Mouse (Mus musculus) lung, embryonic 15.5 days (tissue): Measurements from ENCODE around the gene Olfr583. TPM values are rescaled to one million over a fixed set of nuclear protein-coding genes. Genes with fewer than 3 reads are reported as not detected.

Source experiments
- ATAC-seq: fragments of 200-750 bp; cut with Nextera tagmentation; 2 replicates; pipeline ENCODE4 v1.8.0; 2017; ENCODE audit warnings: moderate number of reproducible peaks, borderline replicate concordance; ENCODE audit not compliant: low FRiP score, low TSS enrichment; ENCODE audit errors: extremely low read depth
- H3K27ac ChIP-seq: fragments of 300-500 bp; sonication (generic); 2 replicates; pipeline ENCODE4 v1.5.1; 2015; ENCODE audit warnings: moderate library complexity, mild to moderate bottlenecking, inconsistent platforms
- H3K27me3 ChIP-seq: fragments of 300-500 bp; sonication (generic); 2 replicates; pipeline ENCODE4 v1.6.1; 2015; ENCODE audit warnings: inconsistent platforms
- H3K36me3 ChIP-seq: fragments of 300-500 bp; sonication (generic); 2 replicates; pipeline ENCODE4 v1.6.1; 2015; ENCODE audit warnings: inconsistent platforms
- H3K4me1 ChIP-seq: fragments of 300-500 bp; sonication (generic); 2 replicates; pipeline ENCODE4 v1.6.1; 2015; ENCODE audit warnings: inconsistent platforms
- H3K4me2 ChIP-seq: fragments of 300-500 bp; sonication (generic); 2 replicates; pipeline ENCODE4 v1.6.1; 2015; ENCODE audit warnings: inconsistent platforms, mild to moderate bottlenecking, moderate library complexity
- H3K4me3 ChIP-seq: fragments of 300-500 bp; sonication (generic); 2 replicates; pipeline ENCODE4 v1.5.1; 2015; ENCODE audit warnings: mild to moderate bottlenecking, inconsistent platforms
- H3K9ac ChIP-seq: fragments of 300-500 bp; sonication (generic); 2 replicates; pipeline ENCODE4 v1.6.1; 2015; ENCODE audit warnings: inconsistent platforms
- H3K9me3 ChIP-seq: fragments of 300-500 bp; sonication (generic); 2 replicates; pipeline ENCODE4 v1.6.1; 2016; ENCODE audit warnings: inconsistent platforms
- WGBS: fragments of 180-500 bp; shearing (Covaris S2); methylation state at CpG from one replicate; pipeline ENCODE4 v1.1.7; 2015; 5-methylcytosine and 5-hydroxymethylcytosine counted together
- polyA plus RNA-seq: library from polyadenylated mRNA; unstranded; fragments of >200 nt; fragmentation: Nextera tagmentation; extraction: Ambion mirVana; gene quantifications from 2 replicates; pipeline ENCODE4 v1.2.1, GENCODE M21; 2015

Gene Olfr583
- not detected in 2 replicates for polyA plus RNA-seq

DNA sequence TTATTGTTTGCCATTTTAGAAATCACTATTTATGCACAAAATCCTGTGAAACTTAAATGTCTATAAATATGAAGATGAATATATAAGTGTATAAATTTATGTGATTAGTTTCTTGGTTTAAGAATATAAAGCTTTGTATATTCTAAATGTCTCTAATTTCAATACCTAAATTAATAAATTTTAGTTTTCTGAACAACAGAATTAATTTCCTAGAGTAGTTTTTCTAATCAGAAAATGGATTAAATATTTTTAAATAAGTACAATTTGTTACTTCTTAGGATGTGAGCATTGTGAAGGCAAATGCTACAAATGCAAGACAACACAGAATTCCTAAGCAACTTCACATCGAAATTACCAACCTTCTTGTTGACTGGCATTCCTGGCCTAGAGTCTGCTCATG is at the start of gene Olfr583:
Gene Olfr583 (plus strand): TSS at position 301 of the 400 bp plus-strand sequence.
- WGBS: 90% methylated on average over 1 of the region's 1 CpGs
- Histone ChIP-seq H3K27me3 (no peaks in the 10 kb centered on the region), H3K9ac (no peak within 1 kb of the TSS), H3K4me3 (no peak within 1 kb of the TSS), H3K36me3 (no peaks in the 10 kb centered on the region), H3K9me3 (no peaks in the 10 kb centered on the region), H3K4me2 (no peak within 1 kb of the TSS), H3K4me1 (no peaks in the 10 kb centered on the region), H3K27ac (no peak within 1 kb of the TSS)
- ATAC-seq: no peak

DNA sequence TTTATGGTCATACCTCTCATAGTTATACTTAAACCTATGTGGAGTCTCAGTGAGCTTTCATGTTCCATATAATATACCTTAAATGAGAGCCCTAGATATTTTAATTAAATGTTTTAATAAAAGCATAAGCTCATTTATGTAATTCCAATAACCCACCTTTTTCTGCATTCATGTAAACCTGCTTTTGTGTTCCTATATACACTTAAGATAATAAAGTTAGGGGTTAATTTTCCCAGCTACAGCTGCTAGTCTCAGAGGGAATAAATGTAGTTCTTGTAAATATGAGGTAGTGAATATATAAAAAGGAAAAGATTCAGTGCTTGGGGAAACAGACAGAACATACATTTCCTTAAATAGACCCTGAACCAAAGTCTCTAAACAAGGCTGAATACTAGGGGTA is 13.4 kb upstream of the Olfr583 start, which contains the start of gene Olfr582:
Gene Olfr582 (plus strand): TSS at position 301 of the 400 bp plus-strand sequence.
- H3K4me3 ChIP-seq: no peak within 1 kb of the TSS
- no peaks in the 10 kb centered on the region for H3K27me3 ChIP-seq
- no peak within 1 kb of the TSS for H3K4me2 ChIP-seq
- H3K9me3 ChIP-seq: no peaks in the 10 kb centered on the region
- H3K4me1 ChIP-seq: no peaks in the 10 kb centered on the region
- H3K27ac ChIP-seq: no peak within 1 kb of the TSS
- no peaks in the 10 kb centered on the region for H3K36me3 ChIP-seq
- ATAC-seq: no peak
- no peak within 1 kb of the TSS for H3K9ac ChIP-seq

DNA sequence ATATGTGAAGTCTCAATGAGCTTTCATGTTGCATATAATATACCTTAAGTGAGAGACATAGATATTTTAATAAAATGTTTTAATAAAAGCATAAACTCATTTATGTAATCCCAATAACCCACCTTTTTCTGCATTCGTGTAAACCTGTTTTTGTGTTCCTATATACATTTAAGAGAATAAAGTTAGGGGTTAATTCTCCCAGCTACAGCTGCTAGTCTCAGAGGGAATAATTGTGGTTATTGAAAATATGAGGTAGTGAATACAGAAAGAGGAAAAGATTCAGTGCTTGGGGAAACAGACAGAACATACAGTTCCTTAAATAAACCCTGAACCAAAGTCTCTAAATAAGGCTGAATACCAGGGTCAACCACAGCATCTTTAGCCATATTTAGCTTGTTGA is 30.5 kb downstream of the Olfr583 start, which contains the start of gene Olfr584:
Gene Olfr584 (plus strand): TSS at position 301 of the 400 bp plus-strand sequence.
- no peak within 1 kb of the TSS for H3K4me2 ChIP-seq
- no peak within 1 kb of the TSS for H3K4me3 ChIP-seq
- no peaks in the 10 kb centered on the region for H3K4me1 ChIP-seq
- 75% methylated on average over 1 of the region's 1 CpGs for WGBS
- no peaks in the 10 kb centered on the region for H3K36me3 ChIP-seq
- no peaks in the 10 kb centered on the region for H3K27me3 ChIP-seq
- no peak for ATAC-seq
- H3K9me3 ChIP-seq: no peaks in the 10 kb centered on the region
- no peak within 1 kb of the TSS for H3K9ac ChIP-seq
- no peak within 1 kb of the TSS for H3K27ac ChIP-seq

DNA sequence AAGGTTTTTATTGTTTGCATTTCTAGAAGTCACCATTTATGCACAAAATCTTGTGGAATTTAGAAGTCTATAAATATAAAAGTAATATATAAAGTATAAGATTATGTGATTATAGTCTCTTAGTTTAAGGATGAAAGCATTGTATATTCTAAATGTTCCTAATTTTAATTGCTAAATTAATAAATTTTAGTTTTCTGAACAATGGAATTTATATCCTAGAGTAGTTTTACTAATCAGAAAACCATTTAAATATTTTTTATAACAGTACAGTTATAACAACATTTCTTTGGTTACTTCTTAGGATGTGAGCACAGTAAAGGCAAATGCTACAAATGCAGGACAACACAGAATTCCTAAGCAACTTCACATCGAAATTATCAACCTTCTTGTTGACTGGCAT is 46.3 kb downstream of the Olfr583 start, which contains the start of gene Olfr585:
Gene Olfr585 (plus strand): TSS at position 301 of the 400 bp plus-strand sequence.
- Histone ChIP-seq H3K27me3 (no peaks in the 10 kb centered on the region), H3K36me3 (no peaks in the 10 kb centered on the region), H3K4me1 (no peaks in the 10 kb centered on the region), H3K4me2 (no peak within 1 kb of the TSS), H3K4me3 (no peak within 1 kb of the TSS), H3K9ac (no peak within 1 kb of the TSS), H3K9me3 (no peaks in the 10 kb centered on the region), H3K27ac (no peak within 1 kb of the TSS)
- 65% methylated on average over 1 of the region's 1 CpGs for WGBS
- no peak for ATAC-seq

Other genes with a start within 250 kb of the Olfr583 start
- not detected in 2 replicates for gene Olfr564, start 247.8 kb upstream of the Olfr583 start, polyA plus RNA-seq
- not detected in 2 replicates for gene Olfr566, start 192.5 kb upstream of the Olfr583 start, polyA plus RNA-seq
- not detected in 2 replicates for gene Olfr568, start 174.2 kb upstream of the Olfr583 start, polyA plus RNA-seq
- gene Olfr569, start 160.4 kb upstream of the Olfr583 start, polyA plus RNA-seq: not detected in 2 replicates
- gene Olfr570, start 156.7 kb upstream of the Olfr583 start, polyA plus RNA-seq: not detected in 2 replicates
- not detected in 2 replicates for gene Olfr571, start 133.8 kb upstream of the Olfr583 start, polyA plus RNA-seq
- not detected in 2 replicates for gene Olfr572, start 126.9 kb upstream of the Olfr583 start, polyA plus RNA-seq
- gene Olfr573-ps1, start 108.7 kb upstream of the Olfr583 start, polyA plus RNA-seq: not detected in 2 replicates
- not detected in 2 replicates for gene Olfr574, start 102.8 kb upstream of the Olfr583 start, polyA plus RNA-seq
- gene Olfr575, start 92.5 kb upstream of the Olfr583 start, polyA plus RNA-seq: not detected in 2 replicates
- not detected in 2 replicates for gene Olfr576, start 88.6 kb upstream of the Olfr583 start, polyA plus RNA-seq
- not detected in 2 replicates for gene Olfr577, start 75.4 kb upstream of the Olfr583 start, polyA plus RNA-seq
- gene Olfr578, start 62.0 kb upstream of the Olfr583 start, polyA plus RNA-seq: not detected in 2 replicates
- gene Olfr582, start 13.3 kb upstream of the Olfr583 start, polyA plus RNA-seq: not detected in 2 replicates
- not detected in 2 replicates for gene Olfr584, start 30.6 kb downstream of the Olfr583 start, polyA plus RNA-seq
- not detected in 2 replicates for gene Olfr585, start 46.4 kb downstream of the Olfr583 start, polyA plus RNA-seq
- not detected in 2 replicates for gene Olfr586, start 74.3 kb downstream of the Olfr583 start, polyA plus RNA-seq
- gene Olfr588-ps1, start 89.6 kb downstream of the Olfr583 start, polyA plus RNA-seq: not detected in 2 replicates
- gene Olfr589, start 105.1 kb downstream of the Olfr583 start, polyA plus RNA-seq: not detected in 2 replicates
- not detected in 2 replicates for gene Olfr591, start 127.0 kb downstream of the Olfr583 start, polyA plus RNA-seq
- gene Olfr592, start 133.5 kb downstream of the Olfr583 start, polyA plus RNA-seq: not detected in 2 replicates
- not detected in 2 replicates for gene Olfr593, start 160.6 kb downstream of the Olfr583 start, polyA plus RNA-seq
- gene Olfr594, start 165.7 kb downstream of the Olfr583 start, polyA plus RNA-seq: not detected in 2 replicates
- gene Usp17ld, start 201.2 kb downstream of the Olfr583 start, polyA plus RNA-seq: not detected in 2 replicates